Mouse (Mus musculus) central nervous system, embryonic 14 days (tissue): Measurements from ENCODE around the gene Olfr178. TPM values are rescaled to one million over a fixed set of nuclear protein-coding genes. Genes with fewer than 3 reads are reported as not detected.

Source experiments
- polyA plus RNA-seq: library from polyadenylated mRNA; depleted of rRNA; stranded (reverse); fragments of >200 nt; gene quantifications from 2 replicates; pipeline ENCODE4 v1.2.3, GENCODE M21; 2012; rRNA removed

Gene Olfr178
- polyA plus RNA-seq: not detected in 2 replicates

GRCm38 (mm10) chr16:58891963-58892362 is at the start of gene Olfr178:
Gene Olfr178, minus strand, starts transcription at chr16:58892063.

DNA sequence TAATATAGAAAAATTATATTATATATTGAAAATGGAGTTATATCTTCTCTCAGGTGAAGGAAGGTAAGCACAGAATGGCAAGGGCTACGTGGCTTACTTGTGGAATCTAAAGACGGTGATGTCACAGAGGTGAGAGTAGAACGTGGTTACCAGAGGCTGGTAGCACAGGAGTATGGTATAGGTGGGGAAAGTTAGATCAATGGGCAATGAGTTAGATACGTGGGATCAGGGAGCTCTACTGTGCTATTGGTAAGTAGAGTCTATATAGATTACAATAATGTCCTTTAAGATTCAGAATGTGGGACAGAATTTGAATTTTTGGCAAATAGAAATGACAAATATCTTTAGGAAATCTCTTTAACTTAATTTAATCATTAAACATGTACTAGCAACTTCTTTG is 37.4 kb upstream of the Olfr178 start, which contains the start of gene Olfr180:
Gene Olfr180 (minus strand): TSS at position 101 of the 400 bp plus-strand sequence.

GRCm38 (mm10) chr16:58928655-58929054 is 36.8 kb upstream of the Olfr178 start, which contains the start of gene Olfr181:
Gene Olfr181, minus strand, starts transcription at chr16:58928755.

GRCm38 (mm10) chr16:58874668-58875067 is 17.2 kb downstream of the Olfr178 start, which contains the start of gene Olfr177:
Gene Olfr177, minus strand, starts transcription at chr16:58874768.

Other genes with a start within 250 kb of the Olfr178 start
- gene Cpox, start 221.8 kb downstream of the Olfr178 start, polyA plus RNA-seq: 11.1 and 13.3 TPM in 2 replicates
- 0.13 and 0.15 TPM in 2 replicates for gene Gpr15, start 173.0 kb downstream of the Olfr178 start, polyA plus RNA-seq
- gene Cldnd1, start 164.2 kb downstream of the Olfr178 start, polyA plus RNA-seq: 98.9 and 102 TPM in 2 replicates
- not detected in 2 replicates for gene Olfr172, start 128.9 kb downstream of the Olfr178 start, polyA plus RNA-seq
- not detected in 2 replicates for gene Olfr173, start 91.8 kb downstream of the Olfr178 start, polyA plus RNA-seq
- gene Olfr175-ps1, start 65.3 kb downstream of the Olfr178 start, polyA plus RNA-seq: not detected in 2 replicates
- not detected in 2 replicates for gene Olfr177, start 17.3 kb downstream of the Olfr178 start, polyA plus RNA-seq
- gene Olfr181, start 36.7 kb upstream of the Olfr178 start, polyA plus RNA-seq: not detected in 2 replicates
- not detected in 2 replicates for gene Olfr180, start 37.3 kb upstream of the Olfr178 start, polyA plus RNA-seq
- not detected in 2 replicates for gene Olfr183, start 103.3 kb upstream of the Olfr178 start, polyA plus RNA-seq
- gene Olfr186, start 138.2 kb upstream of the Olfr178 start, polyA plus RNA-seq: not detected in 2 replicates
- not detected in 2 replicates for gene Olfr187, start 147.7 kb upstream of the Olfr178 start, polyA plus RNA-seq
- not detected in 2 replicates for gene Olfr190, start 185.9 kb upstream of the Olfr178 start, polyA plus RNA-seq
- not detected in 2 replicates for gene Olfr191, start 197.8 kb upstream of the Olfr178 start, polyA plus RNA-seq
- not detected in 2 replicates for gene Olfr193, start 219.8 kb upstream of the Olfr178 start, polyA plus RNA-seq
- gene Olfr194, start 229.0 kb upstream of the Olfr178 start, polyA plus RNA-seq: not detected in 2 replicates